Mouse (Mus musculus) frontal cortex, postnatal 36 days (tissue): ENCODE measurements around the gene Nudt14.
A peak's percentile ranks its signal among the peaks of the same experiment; 100 is the strongest.

ENCODE experiments used
- DNase-seq, 2 experiments: peaks; one replicate each; pipeline ENCODE4 v3.0.0; 2022; ENCODE audit warnings: low spot score in 2 of 2

Gene Nudt14

DNA sequence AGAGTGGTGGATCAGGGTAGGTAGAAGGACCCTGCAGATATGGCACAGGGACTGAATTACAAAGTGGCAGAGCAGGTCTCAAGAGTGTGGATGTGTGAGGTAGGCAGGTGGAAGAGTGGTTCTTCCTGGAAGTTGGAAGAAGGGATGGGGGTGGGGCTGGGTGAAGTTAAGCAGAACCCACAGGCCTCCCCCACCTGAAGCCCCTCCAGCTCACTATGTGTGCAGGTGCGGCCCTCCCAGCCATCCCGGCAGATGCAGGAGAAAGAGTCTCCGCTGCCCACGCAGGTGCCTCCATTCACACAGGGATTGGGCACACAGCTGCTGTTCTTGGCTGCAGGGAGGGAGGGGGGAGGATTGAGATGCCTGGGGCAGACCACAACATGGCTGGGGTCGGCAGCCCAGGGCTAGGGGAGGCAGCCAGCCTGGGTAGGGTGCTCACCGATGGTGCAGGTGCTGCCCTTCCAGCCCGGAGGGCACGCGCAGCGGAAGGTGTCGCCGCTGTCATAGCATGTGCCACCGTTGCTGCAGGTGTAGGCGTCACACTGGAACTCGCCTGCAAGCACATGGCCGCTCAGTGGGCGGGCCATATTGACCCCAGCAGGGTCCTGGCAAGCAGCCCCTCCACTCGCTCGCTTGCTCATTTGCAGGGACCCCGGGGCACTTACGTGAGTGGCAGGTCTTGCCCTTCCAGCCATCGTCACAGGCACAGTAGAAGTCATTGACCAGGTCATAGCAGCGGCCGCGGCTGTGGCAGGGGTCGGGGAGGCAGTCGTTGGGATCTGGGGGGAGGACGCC, 28.8 kb downstream of the Nudt14 start:
- DNase-seq, result no peak

DNA sequence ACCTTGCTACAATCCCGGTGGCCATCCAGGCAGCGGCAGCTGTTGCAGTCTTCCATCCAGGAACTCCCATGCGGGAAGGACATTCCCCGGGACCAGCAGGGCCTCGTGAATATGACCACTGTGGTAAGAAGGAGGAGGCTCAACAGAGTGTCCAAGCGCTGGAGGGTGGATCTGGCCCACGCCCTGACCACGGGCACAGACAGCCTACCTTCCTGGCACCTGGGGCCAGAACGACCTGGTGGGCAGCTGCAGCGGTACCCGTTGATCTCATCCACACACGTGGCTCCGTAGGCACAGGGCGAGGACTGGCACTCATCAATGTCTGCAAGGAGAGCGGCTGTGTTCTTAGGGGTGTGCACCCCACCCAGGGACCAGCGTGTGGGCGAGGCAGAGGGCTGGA, 30.2 kb downstream of the Nudt14 start:
- no peak for DNase-seq

DNA sequence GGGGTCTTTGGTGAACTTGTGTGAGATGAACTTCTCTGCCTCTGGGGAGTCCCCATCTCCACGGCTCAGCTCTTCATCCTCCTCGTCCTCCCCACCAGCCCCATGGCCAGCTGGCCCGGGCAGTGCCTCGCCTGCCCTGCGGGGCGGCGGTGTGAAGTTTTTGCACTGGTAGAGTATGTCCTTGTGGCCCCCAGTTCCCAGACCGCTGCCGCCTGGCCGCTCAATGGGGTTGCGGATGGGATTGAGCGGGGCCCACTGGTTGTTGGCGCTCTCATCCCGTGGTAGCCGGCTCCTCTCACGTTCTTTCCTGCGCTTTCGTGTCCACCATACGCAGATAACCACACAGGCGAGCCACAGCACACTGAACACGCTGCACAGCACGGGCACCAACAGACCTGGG, 32.9 kb downstream of the Nudt14 start:
- DNase-seq, result no peak

DNA sequence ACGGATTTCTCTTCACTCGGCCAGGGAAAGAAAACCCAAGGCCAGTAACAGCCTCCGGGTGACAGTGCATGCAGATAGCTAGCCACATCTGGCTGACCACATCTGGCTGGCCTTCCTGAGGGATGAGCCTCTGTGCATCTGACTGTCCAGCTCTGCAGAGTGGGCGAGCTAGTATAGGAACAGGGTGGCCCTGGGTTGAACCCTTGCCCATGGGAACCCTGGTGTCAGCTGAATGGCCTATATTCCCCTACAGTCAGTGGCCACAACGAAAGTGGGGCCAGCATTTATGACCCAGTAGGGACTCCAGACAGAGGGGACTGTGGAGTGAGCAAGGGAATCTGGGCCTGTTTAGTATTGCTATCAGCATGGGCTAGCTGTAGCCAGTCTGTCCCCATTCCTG, 36.9 kb downstream of the Nudt14 start:
- DNase-seq, result no peak

DNA sequence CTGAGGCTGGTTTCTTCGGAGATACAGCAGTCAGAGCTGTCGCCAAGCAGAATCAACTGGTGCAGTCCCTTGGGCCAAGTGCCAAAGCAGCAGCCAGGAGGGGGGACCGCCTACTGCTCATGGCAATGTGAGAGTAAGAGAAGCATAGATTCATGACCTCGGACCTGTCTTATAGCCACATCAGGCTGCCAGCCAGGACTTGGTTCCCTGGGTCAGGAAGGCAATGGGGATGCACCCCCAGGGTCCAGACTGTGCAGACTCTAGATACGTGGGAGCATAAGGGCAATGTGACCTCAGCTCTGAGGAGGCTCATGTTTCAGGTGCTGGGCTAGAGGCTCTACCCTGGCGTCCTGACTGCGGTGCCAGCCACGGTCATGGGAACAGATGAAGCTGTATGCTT, 38.0 kb downstream of the Nudt14 start:
- DNase-seq, result no peak

DNA sequence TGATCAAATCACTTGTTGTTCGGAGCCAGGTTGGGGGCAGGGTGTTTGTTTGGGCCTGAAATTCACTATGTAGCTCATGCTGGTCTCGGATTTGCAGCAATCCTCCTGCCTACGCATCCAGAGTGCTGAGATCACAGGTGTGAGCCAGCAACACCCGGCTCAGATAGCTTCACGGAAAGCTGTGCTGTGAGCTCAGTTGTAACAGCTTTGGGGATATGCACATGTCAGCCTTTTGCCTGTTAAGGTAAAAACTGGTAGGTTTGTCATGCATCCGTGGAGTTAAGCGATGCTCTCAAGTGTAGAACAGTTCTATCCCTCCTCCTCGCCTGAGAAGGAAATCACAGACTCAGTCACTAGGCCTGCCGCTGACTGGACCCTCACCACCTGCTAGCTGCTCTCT, 41.3 kb downstream of the Nudt14 start:
- DNase-seq, result peak; percentile 45 to 77

DNA sequence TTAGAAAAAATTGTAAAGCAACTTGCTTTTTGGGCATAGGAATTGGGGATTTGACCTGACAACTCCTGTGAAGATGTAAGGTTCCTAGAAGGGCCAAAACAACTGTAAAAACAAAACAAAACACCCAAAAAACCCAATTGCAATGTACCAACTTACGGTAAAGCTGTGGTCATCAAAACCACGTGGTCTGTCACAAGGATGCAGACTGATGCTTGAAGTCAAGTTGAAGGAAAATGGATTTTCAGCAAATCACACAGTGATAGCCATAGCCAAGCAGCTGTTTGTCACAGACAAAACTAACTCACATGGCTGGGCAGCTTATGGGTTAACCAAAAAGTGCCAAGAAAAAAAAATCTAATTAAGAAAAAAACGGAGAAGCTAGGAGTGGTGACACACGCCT, 43.0 kb downstream of the Nudt14 start:
- no peak for DNase-seq

DNA sequence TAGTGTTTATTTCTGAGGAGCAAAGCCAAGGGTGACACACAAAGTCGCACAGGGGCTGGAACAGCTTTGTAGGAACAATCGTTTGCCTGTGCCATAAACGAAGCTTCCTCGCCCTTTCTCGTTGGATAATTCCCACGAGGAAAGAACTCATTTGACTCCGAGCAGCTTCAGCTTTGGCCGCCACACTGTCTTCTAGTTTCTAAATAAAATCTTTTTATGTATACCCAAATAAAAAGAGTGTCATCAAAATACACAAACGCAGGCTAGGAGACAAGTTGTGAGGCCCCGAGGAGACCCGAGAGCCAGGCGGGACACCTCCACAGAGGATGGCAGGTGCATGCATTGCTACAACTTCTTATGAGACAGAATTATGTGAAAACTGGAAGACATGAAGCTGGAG, 43.6 kb downstream of the Nudt14 start:
- no peak for DNase-seq

DNA sequence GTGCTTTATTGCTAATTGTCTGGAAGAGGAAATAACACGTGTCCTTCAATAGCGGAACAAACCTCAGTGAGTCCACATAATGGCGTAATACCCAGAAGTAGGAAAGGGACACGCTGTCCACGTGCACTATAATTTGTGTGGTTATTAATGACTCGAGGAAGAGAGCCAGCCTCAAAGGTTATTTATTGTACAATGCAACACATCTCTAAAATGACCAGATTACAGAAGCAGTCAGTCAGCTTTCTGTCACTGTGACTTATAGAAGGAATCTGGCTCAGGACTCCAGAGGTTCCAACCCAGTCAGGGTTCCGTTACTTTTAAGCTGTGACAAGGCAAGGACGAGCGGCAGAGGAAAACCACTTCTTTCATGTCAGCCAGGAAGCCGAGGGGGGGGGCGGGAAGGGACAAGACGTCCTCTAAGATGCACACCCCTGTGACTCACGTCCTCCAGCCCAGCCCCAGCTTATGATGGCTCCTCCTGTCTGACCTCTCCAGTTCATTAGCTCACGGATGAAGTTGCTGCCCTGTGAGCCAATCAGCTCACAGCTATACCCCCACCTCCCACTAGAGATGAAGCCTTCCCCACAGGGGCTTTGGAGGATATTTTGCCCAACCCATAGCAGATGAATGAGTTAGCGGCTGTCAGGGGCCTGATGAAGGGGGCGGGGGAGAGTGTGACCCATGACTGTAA, 44.3 kb downstream of the Nudt14 start:
- DNase-seq, result no peak

DNA sequence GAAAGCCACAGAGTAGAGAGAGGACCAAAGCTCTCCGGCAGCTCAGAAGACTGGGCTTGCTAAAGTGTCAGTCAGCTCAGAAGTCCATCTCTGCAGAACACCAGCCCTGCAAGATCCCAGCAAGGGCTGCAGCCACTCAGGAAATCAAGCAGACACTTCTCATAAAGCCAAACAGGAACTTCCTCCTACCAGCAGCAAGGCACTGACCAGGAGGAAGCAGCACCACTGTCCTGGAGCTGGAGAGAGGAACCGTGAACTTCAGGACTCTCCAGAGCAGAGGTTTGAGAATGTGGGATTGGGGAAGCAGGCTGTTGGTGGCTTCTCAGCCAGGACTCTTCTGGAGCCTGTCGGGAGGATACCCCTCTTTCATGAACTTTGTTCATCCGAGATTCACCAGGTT, 47.0 kb downstream of the Nudt14 start:
- DNase-seq, result no peak

DNA sequence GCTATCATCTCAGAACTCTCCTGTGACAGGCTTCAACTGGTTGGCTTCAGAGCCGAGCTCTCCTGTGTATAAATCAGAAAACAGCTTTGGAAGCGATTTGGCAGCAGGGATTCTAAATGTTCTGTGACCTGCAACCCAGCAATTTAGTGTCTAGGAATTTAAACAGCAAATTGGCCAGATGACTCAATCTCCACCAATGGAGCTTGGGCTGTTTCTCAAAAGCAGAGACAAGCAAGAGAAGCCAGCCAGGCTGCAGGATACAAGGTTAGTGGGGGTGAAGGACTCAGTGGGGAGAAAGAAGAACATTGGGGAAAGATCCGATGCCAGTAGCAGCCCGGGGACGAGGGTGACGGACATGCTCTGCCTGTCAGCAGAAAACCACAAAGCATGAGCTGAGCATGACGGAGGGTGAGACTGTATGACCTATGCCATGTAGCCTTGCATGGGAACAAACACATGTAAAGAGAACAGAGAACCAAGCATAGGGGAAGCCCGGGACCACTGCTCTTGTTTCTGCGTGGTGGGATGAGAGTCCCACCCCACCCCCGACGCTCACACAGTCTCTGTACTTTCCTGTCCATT, 47.5 kb downstream of the Nudt14 start:
- no peak for DNase-seq

DNA sequence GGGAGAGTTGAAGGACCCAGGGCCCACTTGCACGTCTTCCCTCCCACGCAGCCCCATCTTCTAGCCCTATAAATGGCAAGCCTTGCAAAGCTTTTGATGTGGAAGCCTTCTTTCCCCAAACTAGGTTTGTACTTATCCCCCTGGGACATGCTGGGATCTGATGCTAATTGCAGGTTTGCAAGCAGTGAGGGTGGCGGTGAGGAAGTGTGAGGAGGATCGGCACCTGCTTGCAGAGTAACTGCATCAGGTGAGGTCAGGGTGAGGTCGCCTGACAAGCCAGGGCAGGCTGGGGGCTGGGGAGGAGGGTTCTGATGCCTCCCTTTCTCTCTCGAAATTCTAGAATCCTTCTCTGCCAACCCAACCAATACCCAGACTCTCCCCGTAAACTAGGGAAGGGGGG, 56.5 kb downstream of the Nudt14 start:
- DNase-seq, result no peak
